Mouse (Mus musculus) brain, embryonic 14.5 days (tissue): ENCODE results near the gene Mcfd2.

Experiments
- CTCF ChIP-seq: fragments of 200-500 bp; IDR thresholded peaks from 2 replicates; pipeline ENCODE4 v1.5.1; 2012; ENCODE audit warnings: inconsistent platforms, mild to moderate bottlenecking, moderate library complexity, borderline replicate concordance; ENCODE audit not compliant: insufficient read depth, insufficient read length; ENCODE audit errors: extremely low read depth
- POLR2A ChIP-seq: fragments of 200-500 bp; IDR thresholded peaks from 2 replicates; pipeline ENCODE4 v1.6.1; 2012; ENCODE audit warnings: mild to moderate bottlenecking, inconsistent platforms, borderline replicate concordance; ENCODE audit not compliant: poor library complexity, insufficient read depth, insufficient read length, severe bottlenecking; ENCODE audit errors: extremely low read depth

GRCm38 (mm10) chr17:87214523-87214922 lies 51.2 kb downstream of the Mcfd2 start:
- no peak for TF ChIP-seq POLR2A
- TF ChIP-seq CTCF = no peak
